Mouse (Mus musculus): Measurements from ENCODE around the gene Filip1.

DNA sequence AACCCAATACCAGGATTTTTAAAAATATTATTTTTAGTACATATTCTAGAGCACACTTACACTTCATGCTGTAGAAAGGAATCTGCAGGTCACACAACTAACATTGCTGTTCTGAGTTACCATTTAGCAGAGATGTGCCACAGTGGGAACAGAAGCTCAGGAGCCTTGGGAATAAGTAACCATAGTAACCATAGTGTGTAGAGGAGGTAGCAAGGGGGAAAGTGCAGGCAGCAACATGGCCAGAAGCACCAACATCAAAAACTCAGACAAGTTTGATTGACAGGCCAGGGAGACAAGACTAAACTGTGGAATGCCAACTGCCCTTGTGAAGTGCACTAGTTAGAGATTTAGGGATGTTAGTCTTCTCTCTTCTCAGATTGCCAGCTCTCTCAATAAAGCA, 170.6 kb downstream of the Filip1 start:
- TF ChIP-seq CTCF (IDR thresholded peaks at IDR 0.05; ENCODE audit: low read depth), result no peak
- no peak for TF ChIP-seq EP300 (IDR thresholded peaks at IDR 0.05; ENCODE audit: low read depth)
